Mouse (Mus musculus) C2C12 (cell line): ENCODE measurements around the gene Phf21a.

ENCODE experiments used
- CEBPB ChIP-seq: IDR thresholded peaks from one replicate; pipeline ENCODE4 v1.6.1; 2011; ENCODE audit warnings: low read depth, mild to moderate bottlenecking, control low read depth, moderate library complexity
- CTCF ChIP-seq: IDR thresholded peaks from one replicate; pipeline ENCODE4 v1.5.1; 2011; ENCODE audit not compliant: control insufficient read depth, insufficient read depth, insufficient read length
- MAX ChIP-seq: IDR thresholded peaks from one replicate; pipeline ENCODE4 v1.6.1; 2011; ENCODE audit warnings: mild to moderate bottlenecking, control low read depth
- MYOD1 ChIP-seq: IDR thresholded peaks from one replicate; pipeline ENCODE4 v1.6.1; 2011; ENCODE audit warnings: low read depth; ENCODE audit not compliant: control insufficient read depth, insufficient read length
- MYOG ChIP-seq: IDR thresholded peaks from one replicate; pipeline ENCODE4 v1.6.1; 2011; ENCODE audit not compliant: control insufficient read depth, insufficient read length; ENCODE audit errors: extremely low read depth
- USF1 ChIP-seq: IDR thresholded peaks from one replicate; pipeline ENCODE4 v1.6.1; 2011; ENCODE audit warnings: low read depth, mild to moderate bottlenecking, control low read depth, moderate library complexity

DNA sequence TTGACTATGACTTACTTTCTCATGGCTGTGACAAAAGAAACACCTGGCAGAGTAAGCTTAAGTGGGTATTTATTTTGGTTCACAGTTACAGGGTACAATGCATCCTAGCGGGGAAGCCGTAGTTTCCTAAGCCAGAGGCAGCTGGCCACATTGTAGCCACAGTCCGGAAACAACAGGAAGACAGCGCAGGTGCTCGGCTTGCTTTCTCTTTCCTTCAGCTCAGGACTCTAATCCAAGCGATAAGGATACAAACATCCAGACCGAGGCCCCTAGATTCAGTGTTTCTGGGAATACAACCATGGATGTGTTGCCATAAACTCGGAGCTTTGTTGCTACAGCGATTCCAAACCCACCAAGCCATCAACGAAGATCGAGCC lies 280.5 kb downstream of the Phf21a start:
- TF ChIP-seq CTCF (no peak), USF1 (no peak), MAX (no peak), MYOD1 (no peak), CEBPB (no peak), MYOG (no peak)
